Mouse (Mus musculus) telencephalon, adult 2 months (tissue): ENCODE measurements around the gene Rpp30.

ENCODE experiments used
- DNase-seq: peaks from one replicate; pipeline ENCODE4 v3.0.0-alpha.2; 2011; ENCODE audit warnings: low read depth, low spot score

Gene Rpp30

GRCm38 (mm10) chr19:36128440-36128839 is 44.9 kb downstream of the Rpp30 start:
- DNase-seq = no peak

GRCm38 (mm10) chr19:36129213-36129612 is 45.7 kb downstream of the Rpp30 start:
- DNase-seq = no peak

GRCm38 (mm10) chr19:36129643-36130042 is 46.1 kb downstream of the Rpp30 start:
- no peak for DNase-seq

GRCm38 (mm10) chr19:36130181-36130580 is 46.7 kb downstream of the Rpp30 start:
- no peak for DNase-seq

GRCm38 (mm10) chr19:36131990-36132389 is 48.5 kb downstream of the Rpp30 start:
- DNase-seq = no peak

- DNase-seq = no peak
Observed at GRCm38 (mm10) chr19:36133064-36133463, 49.5 kb downstream of the Rpp30 start.

GRCm38 (mm10) chr19:36133731-36134130 is 50.2 kb downstream of the Rpp30 start:
- no peak for DNase-seq

GRCm38 (mm10) chr19:36143571-36143970 is 60.1 kb downstream of the Rpp30 start:
- no peak for DNase-seq

- no peak for DNase-seq
Observed at GRCm38 (mm10) chr19:36148578-36148977, 65.1 kb downstream of the Rpp30 start.

GRCm38 (mm10) chr19:36150241-36151007 is 66.9 kb downstream of the Rpp30 start:
- peak; percentile 76 for DNase-seq
